Mouse (Mus musculus) urinary bladder, adult 18-20 months (tissue): ENCODE results near the gene Ddx28.
"Not testable (repeated sequence)": the region's sequence is repeated elsewhere in the genome, so short reads cannot be mapped to it uniquely, and the experiment has no call there.

Source experiments
- DNase-seq, 2 experiments: peaks; one replicate each; pipeline ENCODE4 v3.0.0; 2022; ENCODE audit warnings: low spot score in 2 of 2, mixed read lengths in 2 of 2

The Ddx28 gene

DNA sequence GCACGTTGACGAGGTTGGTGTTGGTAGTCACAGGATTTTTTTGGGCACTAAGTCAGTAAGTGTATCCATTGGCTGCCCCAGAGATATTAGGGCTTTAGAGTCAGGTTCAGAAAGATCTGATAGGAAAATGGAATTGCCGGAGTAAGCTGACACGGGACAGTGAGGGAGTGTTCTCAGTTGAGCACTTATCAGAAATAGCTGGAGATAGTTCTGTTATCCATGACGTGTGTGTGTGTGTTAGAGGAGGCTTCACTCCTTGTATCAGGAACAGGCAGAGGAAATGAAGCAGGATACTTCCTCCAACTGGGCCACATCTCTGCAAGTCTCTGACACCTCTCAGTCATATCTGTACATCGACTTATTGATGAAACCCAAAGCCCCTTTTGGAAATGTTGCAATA is 4.6 kb upstream of the Ddx28 start:
- no peak for DNase-seq

DNA sequence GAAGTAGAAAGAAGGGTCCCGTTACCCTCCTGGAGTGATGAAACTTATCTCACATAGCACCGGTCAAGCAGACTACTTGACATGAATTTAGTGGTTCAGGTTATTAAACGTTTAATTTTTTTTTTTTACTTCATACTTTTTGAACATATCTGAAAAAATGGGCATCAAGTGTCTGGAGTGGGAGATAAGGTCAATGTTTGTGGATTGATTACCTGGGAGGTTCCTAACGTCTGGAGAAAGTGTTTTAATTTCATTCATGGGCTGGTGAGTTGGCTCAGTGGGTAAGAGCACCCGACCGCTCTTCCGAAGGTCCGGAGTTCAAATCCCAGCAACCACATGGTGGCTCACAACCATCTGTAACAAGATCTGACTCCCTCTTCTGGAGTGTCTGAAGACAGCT is 521 bp upstream of the Ddx28 start:
- DNase-seq, result not testable (repeated sequence)

DNA sequence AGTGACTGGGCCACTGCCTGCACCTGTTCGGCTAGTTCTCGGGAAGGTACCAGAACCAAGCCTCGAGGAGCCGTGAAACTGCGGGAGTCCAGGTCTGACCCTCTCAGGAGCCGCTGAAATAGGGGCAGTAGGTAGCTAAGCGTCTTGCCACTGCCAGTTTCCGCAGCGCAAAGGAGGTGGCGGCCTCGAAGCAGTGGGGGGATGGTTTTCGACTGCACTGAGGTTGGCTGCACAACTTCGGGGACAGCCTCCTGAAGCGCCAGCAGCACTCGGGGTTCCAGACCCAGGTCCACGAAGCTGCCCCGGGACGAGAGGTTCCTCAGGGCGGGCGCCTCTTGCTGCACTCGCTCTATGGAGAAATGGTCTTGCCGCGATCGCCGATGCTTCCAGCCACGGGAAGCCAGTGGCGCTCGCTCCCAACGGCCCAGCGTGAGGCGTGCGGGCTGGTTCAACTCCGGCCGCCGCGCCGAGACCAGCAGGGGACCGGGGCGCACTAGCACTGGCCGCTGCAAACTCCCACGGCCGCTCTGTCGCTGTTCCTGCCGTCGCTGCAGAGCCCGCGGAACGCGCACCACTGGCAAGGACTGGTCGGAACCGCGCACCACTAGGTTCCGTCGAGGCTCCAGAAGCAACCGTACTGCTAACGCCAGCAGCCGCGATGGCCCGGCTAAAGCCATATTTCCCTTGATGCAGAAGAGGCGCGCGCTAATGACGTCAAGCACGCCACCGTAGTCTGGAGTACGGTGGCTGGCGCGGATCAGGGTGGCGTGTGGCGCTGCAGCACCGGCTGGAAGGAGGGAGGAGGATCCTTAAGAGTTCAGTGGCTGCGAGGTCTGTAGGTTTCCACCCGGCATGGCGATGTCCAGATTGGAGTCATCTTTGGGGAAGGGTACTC is 687 bp downstream of the Ddx28 start:
- peak; percentile 83 to 85 for DNase-seq

DNA sequence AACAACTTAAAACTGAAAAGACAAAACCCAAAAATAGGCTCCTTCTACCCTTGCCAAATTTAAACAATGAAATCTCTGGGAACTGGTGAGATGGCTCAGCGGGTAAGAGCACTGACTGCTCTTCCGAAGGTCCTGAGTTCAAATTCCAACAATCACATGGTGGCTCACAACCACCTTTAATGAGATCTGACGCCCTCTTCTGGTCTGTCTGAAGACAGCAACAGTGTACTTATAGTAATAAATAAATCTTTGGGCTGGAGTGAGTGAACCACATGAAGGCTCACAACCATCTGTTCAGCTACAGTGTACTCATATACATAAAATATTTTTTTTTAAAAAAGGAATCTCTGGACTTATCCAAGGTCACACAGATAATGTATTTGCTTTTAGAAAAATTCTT is 3.8 kb downstream of the Ddx28 start:
- DNase-seq, result not testable (repeated sequence)

DNA sequence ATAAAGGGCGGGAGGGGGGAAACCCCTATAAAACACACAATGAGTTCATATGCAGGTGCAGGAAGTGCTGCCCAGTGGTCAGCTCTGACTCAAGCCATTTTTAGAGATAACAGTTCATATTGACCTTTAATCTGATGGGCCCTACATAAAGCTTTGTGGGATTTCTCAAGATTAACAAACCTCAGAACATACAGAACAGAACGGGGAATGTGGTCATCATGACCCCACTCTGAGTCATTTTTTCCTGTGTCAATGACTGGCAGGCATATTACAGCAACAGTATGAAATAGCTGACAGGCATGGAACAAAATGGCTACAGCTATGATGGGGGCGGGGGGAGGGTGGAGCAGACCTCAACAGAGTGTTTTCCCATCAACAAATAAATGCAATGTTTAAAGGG is 4.5 kb downstream of the Ddx28 start:
- DNase-seq, result no peak

DNA sequence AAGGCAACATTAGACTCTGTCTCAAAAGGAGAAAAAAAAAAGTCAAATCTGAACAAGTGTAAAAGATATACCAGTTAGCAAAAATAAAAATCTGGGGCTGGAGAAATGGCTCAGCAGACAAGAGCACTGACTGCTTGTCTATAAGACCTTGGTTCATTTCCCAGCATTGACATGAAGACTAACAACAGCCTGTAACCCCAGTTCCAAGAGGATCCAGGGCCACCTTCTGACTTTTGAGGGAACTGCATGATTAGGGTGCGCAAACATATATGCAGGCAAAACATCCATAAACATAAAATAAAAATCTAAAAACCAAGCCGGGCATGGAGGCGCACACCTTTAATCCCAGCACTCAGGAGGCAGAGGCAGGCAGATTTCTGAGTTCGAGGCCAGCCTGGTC is 5.3 kb downstream of the Ddx28 start:
- DNase-seq, result no peak

DNA sequence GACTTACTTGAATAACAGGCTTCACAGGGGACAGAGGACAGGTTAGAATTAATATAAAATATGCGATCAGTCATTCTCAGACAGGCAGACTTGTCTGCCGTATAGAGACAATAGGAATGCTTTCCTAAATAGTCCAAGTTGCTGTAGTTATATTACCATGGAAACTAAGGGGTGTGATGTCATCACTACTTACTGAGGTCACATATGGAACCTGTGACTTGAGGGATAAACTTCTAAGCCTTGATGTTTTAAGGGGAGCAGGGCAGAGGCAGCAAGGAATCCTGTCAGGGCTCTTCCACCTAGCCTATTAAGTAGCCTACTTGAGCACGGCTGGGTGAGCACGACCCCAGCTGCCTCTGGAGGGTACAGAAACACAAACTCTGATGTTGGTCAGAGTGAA is 5.8 kb downstream of the Ddx28 start, which contains the start of gene Dpep2nb:
Gene Dpep2nb (minus strand): TSS at position 101 of the 400 bp plus-strand sequence.
- no peak for DNase-seq

DNA sequence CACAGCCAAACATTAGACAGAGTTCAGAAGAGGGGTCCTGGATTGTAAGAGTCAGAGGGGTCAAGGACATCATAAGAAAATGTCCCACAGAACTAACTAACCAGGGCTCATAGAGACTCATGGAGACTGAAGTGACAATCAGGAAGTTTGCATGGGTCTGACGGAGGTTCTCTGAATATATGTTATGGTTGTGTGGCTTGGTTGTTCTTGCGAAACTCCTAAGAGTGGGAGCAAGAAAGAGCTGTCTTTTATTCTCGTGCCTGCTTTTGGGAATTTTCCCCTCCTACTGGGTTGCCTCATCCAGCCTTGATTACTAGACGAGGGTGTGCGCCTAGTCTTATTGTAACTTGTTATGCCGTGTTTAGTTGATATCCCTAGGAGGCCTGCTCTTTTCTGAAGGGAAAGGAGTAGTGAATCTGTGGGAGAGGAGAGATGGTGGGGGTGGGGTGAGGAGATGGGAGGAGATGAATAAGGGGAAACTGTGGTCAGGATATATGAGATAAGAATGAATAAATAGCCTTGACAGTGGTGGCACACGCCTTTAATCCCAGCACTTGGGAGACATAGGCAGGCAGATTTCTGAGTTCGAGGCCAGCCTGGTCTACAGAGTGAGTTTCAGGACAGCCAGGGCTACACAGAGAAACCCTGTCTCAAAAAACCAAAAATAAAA is 7.0 kb downstream of the Ddx28 start:
- no peak for DNase-seq

DNA sequence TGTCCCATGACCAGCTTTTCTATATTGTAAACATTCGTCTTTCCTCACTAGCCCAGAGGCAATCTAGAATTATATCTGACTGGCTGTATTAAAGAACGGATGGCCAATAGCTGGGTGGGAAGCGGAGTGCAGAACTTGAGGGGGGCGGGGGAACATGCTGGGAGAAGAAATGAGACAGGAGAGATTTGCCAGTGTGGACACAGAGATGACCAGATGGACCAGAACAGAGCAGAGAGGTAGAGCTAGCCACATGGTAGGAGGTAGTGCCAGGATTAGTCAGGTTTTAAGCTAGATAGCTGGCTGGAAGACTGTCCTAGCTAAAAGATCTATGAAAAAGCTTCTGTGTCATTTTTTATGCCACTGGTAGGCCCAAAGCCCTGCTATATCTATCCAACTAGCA is 9.8 kb downstream of the Ddx28 start:
- DNase-seq, result no peak

DNA sequence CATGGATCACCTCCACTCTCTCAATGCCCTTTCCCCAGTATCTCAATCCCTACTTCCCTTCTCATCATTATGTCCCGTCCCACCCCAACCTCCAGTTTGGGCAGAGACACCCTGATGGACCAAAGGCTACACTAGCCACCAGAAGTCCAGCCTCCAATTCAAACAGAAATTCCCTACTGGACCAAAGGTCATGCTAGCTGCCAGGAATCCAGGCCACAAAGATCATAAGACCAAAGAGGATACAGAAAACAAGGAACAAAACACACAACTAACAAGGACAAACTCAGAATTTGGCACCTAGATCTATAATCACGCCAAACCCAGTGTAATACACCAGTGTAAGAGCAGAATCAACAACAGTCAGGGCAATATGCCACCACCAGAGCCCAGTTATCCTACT is 12.7 kb downstream of the Ddx28 start:
- DNase-seq, result no peak

DNA sequence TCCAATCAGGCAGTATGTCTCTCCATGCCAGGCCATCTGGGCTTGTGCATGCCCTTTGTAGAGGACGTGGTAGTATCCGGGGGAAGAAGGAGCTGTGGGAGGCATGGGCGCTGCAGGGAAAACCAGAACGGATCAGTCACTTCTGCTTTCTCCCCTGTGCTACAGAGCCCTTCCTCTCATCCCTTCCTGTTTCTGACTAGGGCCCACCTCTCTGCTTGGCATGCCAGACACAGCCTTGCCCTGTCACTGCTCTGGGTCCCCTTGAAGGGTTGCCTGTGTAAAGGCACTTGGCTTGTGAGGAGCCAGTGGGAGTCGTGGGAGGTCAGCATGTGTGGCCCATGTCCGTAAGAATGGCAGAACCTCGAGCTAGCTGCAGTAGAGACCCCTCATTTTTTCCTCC is 15.3 kb downstream of the Ddx28 start:
- no peak for DNase-seq

DNA sequence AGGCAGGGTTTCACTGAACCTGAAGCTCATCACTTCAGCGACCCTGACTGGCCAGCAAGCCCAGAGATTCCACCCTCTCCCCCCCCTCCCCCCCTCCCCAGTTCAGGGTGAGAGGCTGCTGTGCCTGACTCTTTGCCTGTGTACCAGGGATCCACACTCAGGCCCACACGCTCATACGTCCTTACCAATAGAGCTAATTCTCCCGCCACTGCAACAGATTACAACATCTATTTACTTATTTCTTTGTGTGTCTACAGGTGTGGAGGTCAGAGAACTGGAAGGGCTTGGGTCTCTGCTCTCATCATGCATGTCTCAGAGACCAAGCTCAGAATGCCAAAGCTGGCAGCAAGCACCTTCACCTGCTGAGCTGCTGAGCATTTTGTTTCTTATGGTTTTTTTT is 18.5 kb downstream of the Ddx28 start:
- no peak for DNase-seq

DNA sequence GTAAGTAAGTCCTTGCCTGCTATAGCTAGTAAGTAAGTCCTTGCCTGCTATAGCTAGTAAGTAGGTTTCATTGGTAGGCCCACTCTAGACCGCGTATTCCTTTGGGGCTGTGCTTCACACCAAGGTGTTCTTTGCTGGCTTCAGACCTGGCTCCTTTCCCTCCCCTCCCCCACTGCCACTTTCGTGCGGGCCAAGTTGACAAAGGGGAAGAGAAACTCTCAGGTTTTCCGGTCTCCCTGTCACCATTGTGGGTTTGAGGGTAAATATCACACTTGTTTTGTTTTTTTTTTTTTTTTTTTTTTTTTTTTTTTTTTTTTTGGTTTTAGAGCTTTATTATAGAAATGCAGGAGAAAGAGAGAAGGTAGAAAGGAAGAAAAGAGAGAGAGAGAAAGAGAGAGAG is 19.2 kb downstream of the Ddx28 start:
- DNase-seq, result no peak

DNA sequence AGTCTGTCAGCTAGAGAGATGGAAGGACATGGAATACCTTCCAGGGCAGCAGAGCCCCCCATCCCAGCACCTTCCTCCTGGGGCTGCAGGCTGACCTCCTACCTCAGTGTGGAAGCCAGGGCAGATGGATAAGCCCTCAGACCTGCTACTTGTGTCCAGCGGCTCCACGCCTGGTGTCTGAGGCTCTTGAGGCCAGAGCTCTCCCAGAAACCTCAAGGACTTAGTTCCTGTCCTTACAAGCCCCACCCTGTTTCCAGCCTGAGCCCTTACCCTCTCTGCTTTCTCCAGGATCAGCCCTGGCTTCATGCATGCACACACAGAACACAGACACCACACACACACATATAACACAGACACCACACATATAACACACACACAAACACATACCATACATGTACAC is 20.1 kb downstream of the Ddx28 start:
- no peak for DNase-seq

DNA sequence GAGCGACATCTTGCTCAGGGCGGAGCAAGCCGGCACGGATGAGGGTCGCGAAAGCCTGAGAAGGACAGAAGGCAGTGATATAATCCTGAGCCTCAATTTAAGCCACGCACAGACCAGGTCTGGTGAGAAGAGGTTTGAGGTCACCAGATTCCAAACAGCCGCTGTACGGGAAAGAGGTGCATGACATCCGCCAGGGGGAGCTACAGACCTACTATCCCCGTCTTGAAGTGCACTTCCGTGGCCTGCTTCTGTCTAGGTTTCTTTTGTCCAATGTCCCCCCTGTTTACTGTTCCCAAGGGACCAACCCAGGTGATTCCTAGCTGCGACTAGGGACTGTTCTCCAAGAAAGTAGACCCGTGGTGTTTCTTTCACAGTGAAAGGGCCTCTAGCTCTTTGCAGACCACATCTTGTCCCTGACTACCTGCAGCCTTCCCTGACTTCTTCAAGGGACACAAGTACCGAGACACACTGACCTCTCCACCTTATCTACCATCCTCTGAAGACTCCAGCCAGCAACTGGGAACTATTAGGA is 20.8 kb downstream of the Ddx28 start, which contains the start of gene Dus2:
Gene Dus2 (plus strand): TSS at position 482 of the 532 bp plus-strand sequence.
- DNase-seq, result peak; percentile 76 to 78

DNA sequence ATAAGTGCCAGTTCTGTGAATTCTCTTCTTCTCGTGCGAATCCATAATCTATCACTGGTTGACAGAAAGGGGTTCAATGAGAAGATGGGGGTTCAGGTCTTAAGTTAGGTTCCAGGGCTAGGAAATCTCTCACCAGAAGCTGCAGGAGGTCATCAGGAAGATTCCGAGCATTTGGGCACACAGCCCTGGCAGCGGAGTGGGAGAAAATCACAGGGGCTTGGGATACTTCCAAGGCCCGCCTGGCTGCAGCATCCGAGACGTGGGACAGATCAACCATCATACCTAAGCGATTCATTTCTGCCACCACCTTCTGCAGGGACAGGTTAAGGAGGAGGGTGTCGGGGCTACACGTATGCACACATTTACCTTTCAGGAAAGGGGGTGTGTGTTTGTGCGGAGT is 23.1 kb downstream of the Ddx28 start:
- no peak for DNase-seq

DNA sequence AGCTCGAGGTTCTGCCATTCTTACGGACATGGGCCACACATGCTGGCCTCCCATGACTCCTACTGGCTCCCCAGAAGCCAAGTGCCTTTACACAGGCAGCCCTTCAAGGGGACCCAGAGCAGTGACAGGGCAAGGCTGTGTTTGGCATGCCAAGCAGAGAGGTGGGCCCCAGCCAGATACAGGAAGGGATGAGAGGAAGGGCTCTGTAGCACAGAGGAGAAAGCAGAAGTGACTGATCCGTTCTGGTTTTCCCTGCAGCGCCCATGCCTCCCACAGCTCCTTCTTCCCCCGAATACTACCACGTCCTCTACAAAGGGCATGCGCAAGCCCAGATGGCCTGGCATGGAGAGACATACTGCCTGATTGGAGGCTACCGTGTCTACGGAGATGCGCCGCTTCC is 28.3 kb downstream of the Ddx28 start:
- DNase-seq, result not testable (repeated sequence)

DNA sequence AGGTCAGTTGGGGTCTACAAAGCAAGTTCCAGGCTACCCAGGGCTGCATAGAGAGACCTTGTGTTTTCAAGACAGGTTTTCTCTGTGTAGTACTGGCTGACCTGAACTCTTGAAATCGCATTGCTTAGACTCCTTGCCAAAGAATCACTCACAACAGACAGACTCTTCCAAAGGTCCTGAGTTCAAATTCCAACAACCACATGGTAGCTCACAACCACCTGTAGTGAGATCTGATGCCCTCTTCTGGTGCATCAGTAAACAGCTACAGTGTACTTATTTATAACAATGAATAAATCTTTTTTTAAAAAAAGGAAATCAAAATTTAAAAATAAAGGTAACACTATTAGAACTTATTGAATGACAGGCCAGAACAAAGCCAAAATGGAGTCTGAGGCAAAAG is 30.5 kb downstream of the Ddx28 start:
- DNase-seq, result no peak

DNA sequence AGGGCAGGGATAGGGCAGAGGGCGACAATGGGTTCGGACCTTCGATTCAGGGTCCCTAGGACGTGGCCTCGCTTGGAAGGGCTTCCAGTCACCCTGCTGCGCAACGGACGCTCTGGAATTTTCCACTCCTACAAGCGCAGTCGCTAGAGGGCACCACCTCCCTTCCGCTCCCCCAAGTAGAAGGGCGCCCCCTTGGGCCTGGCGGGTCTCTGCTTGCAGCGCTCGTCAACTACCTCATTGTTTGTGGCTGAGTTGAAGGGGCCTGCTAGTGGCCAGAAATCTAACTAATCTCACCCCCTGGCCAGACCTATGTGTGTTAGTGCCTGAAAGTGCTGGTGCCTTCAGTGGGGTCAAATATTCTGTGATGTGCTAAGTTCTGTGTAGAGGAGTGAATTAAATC is 32.4 kb downstream of the Ddx28 start, which contains the start of gene Dpep3:
Gene Dpep3 (minus strand): TSS at position 105 of the 400 bp plus-strand sequence.
- no peak for DNase-seq

DNA sequence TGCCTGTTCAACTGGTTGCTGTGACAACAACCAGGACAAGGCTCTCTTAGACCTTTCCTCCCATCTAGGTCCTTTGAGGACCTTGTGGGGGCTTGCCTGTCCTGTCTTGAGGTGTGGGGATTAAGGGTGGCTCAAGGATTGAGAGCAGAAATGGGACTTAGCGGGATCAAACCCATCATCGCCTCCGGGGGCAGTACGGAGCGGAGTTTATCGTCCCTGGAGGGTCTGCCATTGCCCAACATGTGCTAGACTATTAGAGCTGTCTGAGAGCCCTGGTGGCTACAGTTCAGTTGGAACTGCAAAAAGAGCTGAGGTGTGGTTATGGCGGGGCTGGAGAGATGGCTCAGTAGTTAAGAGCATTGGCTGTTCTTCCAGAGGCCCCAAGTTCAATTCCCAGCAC is 36.3 kb downstream of the Ddx28 start:
- DNase-seq, result no peak

DNA sequence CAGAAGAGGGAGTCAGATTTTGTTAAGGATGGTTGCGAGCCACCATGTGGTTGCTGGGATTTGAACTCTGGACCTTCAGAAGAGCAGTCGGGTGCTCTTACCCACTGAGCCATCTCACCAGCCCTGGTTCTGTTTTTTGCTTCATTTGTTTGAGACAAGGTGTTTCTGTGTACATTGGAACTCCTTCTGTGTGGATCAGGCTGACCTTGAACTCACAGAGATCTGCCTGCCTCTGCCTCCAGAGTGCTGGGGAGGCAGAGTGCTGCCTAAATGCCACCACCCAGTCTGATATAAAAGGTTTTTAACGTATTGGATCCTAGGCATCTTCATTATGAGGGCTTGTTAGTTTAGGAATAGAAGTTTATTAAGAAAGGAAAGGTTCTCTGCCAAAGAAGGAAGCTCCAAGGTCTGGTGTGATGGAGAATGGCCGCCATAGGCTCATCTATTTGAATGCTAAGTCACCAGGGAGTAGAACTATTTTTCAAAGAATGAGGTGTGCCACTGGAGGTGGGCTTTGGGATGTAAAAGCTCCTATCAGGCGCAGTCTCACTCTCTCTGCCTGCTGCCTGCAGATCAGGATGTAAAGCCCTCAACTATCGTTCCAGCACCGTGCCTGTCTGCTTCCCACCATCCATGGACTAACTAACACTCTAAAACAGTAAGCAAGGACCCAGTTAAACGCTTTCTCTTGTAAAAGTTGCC is 40.5 kb downstream of the Ddx28 start:
- no peak for DNase-seq

DNA sequence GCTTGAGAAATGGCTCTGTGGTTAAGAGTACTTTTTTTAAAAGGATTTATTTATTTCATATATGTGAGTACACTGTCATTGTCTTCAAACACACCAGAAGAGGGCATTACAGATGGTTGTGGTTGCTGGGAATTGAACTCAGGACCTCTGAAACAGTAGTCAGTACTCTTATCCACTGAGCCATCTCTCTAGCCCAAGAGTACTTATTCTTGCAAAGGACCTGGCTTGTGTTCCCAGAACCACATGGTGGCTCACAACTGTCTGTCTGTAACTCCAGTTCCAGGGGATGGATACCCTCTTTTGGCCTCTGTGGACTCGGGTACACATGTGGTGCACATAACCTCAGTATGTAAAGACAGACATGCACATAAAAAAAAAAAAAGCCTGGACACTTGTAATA is 42.3 kb downstream of the Ddx28 start:
- no peak for DNase-seq
